Mouse (Mus musculus): Measurements from ENCODE around the gene Mfap3. TPM values are rescaled to one million over a fixed set of nuclear protein-coding genes. Genes with fewer than 3 reads are reported as not detected.

Mfap3 gene
- polyA plus RNA-seq, 1 experiment, result 20.7 TPM

Other genes starting within 250 kb of the Mfap3 start
- 51.1 and 58.6 TPM in 2 replicates for gene Fam114a2, start within 50 bp of the Mfap3 start, polyA plus RNA-seq (2012; rRNA removed)
- gene Galnt10, start 126.8 kb downstream of the Mfap3 start, polyA plus RNA-seq (2012; rRNA removed), result 14.1 and 17.9 TPM in 2 replicates

Data from urinary bladder, adult 2 months (tissue).